Mouse (Mus musculus): ENCODE results near the gene Slc7a11.
A peak's percentile ranks its signal among the peaks of the same experiment; 100 is the strongest.

Gene Slc7a11

GRCm38 (mm10) chr3:50302648-50303047 lies 140.8 kb downstream of the Slc7a11 start:
- DNase-seq, result no peak

DNA sequence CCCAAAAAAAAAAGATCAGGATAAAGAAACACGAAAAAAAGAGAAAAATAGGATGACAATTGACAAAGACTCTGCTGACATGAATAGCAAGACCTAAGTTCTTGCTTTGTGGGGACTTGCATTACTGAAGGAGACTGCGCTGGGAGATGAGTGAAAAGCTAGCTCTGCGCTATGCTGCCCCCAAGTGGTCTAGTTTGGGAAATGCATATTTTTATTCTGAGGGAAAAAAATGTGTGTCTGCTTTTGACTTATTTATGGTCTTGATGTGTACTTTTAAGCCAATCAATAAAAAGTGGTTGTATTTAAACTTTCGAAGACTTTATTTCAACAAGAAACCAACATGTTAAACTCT lies 142.5 kb downstream of the Slc7a11 start:
- DNase-seq, result peak; percentile 83

GRCm38 (mm10) chr3:50300002-50300951 lies 143.1 kb downstream of the Slc7a11 start:
- no peak for DNase-seq

DNA sequence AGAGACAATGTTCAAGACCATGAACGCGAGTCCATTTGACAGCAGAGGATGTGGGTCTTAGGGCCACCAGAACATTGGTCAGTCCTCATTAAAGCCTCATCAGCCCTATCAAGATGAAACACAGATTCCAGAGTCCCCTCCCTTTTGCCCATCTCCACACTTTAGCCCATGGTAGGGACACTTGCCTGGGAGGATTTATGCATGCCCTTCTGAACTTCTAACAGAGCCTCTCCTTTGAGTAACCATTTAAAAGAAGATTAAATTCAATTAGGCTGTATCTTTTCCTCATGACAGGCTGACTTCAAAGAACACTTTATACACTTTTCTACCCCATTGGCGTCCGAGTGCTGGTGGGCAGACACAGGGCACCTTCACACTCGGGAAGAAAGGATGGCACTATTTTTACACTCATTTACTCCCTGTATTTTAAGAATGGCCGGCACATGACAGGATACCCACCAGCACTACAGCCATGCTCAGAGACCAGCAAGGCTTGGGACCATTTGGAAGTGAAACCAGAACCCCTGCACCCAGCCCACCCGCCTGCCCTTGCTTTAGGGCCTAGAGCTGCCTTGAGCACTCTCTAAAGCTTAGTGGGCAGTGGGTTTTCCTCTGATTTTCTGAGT lies 144.9 kb downstream of the Slc7a11 start:
- DNase-seq, result no peak

DNA sequence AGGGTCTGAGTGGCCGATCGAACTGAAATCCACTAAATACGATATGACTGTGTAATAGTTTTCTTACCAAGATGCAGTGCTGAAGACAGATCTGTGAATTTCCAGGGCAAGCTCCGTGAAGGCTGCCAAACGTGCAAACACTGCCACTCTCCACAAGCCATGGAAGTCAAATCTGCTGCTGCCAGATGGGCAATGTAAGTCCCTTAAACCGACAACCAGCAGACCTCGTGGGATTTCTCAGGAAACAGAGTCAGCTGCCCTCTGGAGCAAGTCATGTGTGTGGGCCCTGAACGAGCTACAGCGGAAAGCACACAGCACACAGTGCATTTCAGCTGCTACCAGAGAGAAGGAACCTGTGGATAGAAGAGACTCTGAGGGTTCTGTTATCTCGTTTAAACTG lies 146.5 kb downstream of the Slc7a11 start:
- DNase-seq, result peak; percentile 38

DNA sequence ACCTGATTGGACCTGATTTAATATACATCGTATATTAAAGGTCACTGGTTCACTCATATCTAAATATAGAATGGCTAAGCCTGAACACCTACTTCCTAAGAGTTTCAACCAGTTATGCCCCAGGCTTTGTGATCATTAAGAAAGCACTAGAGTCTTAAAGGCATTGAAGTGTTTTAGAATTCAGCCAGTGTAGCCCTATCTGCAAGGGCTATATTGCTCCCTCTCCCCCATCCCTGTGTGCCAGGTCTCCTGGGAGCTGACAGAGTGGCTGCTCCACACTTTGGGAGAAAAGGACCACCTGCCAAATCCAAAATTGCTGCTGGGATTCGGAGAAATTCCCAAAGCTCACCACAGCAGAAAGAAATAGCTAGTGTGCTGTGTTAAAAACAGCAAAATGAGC lies 168.4 kb downstream of the Slc7a11 start:
- no peak for DNase-seq

DNA sequence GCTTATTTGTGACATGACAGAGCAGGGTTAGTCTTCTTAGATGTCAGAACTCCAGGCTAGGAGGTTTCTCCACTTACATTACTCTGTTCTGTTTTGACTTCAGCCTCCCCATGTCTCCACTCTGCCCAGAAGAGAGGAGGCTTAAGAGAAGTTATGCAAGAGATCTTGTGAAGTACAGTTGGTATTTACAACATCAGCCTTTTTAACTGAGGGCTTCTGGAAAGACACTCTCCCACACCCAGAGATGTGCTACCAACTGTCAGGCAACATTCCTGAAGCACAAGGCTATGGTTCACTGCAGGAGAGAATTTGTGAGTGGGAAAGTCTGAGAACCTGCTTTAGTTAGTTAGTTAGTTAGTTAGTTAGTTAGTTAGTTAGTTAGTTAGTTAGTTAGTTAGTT lies 171.2 kb downstream of the Slc7a11 start:
- no peak for DNase-seq

GRCm38 (mm10) chr3:50269680-50270079 lies 173.7 kb downstream of the Slc7a11 start:
- DNase-seq, result no peak

GRCm38 (mm10) chr3:50262547-50263087 lies 180.8 kb downstream of the Slc7a11 start:
- no peak for DNase-seq

GRCm38 (mm10) chr3:50262066-50262465 lies 181.3 kb downstream of the Slc7a11 start:
- DNase-seq, result no peak

DNA sequence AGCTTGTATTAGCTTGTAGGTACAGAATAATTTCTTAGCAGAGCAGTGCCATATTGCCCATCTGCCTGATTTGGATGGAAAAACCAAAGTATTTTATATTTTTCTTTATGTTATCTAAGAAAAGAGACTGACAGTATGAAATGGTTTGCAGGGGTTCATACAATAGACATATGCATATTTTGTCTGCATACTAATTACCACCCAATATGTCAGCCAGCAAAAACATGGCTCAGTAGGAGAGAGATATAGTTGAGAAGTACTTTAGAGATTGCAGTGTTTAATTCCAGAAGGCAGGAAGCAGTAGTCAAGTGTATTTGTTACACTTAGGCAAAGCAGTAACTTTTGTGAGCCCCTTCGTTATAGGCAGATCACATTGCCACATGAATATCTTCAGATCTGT lies 182.7 kb downstream of the Slc7a11 start:
- DNase-seq, result no peak

GRCm38 (mm10) chr3:50258852-50259251 lies 184.6 kb downstream of the Slc7a11 start:
- DNase-seq, result no peak

DNA sequence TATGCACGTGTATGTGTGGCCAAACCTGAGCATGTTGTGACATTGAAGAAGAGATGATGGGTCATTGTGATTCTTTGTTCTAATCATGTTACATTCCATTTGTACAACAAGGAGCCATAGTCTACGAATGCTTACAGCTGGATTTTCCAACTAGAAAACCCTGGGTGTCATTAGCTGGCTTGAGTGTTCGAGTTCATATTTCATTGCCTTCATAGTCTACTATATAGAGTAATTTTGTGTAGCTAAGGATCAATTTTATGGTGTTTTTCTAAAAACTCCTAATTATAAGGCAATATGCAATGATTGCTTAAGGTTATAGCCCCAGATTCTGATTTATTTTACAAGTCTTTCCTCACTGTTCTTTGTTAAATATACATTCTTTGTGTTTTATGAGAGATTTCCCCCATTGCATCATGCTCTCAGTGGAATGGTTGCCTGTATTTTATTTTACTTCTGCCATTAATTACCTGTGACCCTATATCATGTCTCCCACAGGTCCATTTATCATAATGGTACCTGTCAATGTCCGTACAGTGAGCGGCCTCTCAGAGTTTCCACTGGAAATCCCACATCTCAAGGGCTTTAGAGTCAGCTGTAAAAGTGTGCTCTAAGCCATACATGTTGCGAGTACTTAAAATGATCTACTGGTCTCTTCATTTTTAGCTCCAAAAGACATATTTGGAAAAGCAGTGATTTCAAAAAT lies 193.7 kb downstream of the Slc7a11 start:
- DNase-seq, result no peak

GRCm38 (mm10) chr3:50235990-50236389 lies 207.4 kb downstream of the Slc7a11 start:
- DNase-seq, result no peak

- DNase-seq, result peak; percentile 37
Measured at GRCm38 (mm10) chr3:50233144-50233543, 210.3 kb downstream of the Slc7a11 start.

- DNase-seq, result peak; percentile 4
Measured at GRCm38 (mm10) chr3:50224390-50225114, 218.9 kb downstream of the Slc7a11 start.

DNA sequence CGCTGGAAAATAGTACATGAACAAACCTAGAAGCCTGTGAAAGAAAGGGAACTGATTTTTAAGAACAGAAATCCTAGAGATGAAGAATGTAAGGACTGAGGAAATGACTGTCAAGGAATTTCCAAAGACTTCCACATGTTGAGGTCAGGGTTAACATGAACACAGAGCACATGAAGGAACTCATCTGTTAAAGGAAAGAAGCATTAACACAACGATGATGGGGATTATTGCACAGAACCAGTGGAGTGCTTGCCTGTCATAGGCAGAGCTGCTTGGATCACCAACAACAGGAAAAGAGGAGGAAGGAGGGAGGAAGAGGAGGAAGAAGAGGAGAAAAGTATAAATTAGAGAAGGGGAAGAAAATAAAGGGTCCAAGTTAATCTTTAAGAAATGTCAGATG lies 223.0 kb downstream of the Slc7a11 start:
- no peak for DNase-seq

DNA sequence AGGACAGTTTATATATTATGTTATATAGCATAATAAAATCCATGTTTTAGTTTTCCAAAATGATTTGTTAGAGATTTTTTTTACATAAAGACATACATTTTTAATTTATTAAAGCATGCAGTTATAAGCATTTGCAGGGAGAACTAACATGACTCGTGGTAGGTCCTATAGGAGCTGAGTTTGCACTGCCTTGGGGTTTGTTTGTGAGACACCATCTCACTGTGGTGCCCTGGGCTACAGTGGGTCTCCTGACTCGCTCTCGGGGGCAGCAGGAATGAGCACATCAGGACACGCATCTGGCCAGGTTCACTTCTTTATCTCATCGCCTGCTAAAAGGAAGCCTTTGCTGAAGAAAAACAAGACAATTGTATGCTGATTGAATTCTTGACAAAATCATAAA lies 257.0 kb downstream of the Slc7a11 start:
- no peak for DNase-seq

DNA sequence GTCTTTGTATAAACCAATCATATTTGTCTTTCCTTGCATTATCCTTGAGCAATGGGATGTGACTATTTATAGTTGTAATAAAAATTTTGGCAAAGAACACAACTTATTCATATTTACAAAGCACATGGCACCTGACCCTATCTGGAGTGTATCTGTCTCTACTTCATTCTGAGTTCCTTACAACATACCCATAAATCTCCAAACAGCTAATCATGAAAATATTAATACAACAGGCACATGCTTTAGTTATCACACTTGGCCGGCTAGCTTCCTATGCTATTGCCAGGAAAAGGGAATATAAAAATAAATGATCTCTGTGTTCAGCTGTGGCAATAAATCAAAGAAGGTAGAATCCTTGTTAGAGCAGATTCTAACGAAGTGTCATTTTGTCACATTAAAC lies 257.5 kb downstream of the Slc7a11 start:
- no peak for DNase-seq

DNA sequence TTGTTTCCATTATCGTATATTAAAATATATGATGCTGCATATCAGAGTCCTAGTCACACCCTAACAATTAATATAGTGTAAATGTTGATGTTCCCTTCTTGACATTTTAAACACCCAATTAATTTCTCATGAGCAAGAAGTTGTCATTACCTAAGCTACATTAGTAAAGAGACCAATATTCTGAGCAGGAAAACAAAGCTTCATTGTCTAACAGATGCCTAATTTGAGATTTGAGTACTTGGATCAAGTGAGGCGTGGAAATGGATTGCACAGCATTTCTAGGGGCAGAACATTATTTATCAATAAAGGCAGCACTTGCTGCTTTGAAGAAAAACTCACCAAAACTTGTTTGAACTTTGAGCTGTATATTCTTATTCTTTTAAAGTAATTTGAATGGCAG lies 282.7 kb downstream of the Slc7a11 start:
- DNase-seq, result no peak

GRCm38 (mm10) chr3:50144144-50144543 lies 299.3 kb downstream of the Slc7a11 start:
- DNase-seq, result no peak

- no peak for DNase-seq
Measured at GRCm38 (mm10) chr3:50138319-50138718, 305.1 kb downstream of the Slc7a11 start.

GRCm38 (mm10) chr3:50132204-50132603 lies 311.2 kb downstream of the Slc7a11 start:
- no peak for DNase-seq
